Mouse (Mus musculus) heart, adult 2 months (tissue): Measurements from ENCODE around the gene Enpp7. TPM values are rescaled to one million over a fixed set of nuclear protein-coding genes. Genes with fewer than 3 reads are reported as not detected.
A peak's percentile ranks its signal among the peaks of the same experiment; 100 is the strongest.

Experiments
- DNase-seq, 2 experiments: peaks; one replicate each; pipeline ENCODE4 v3.0.0; 2021
- H3K27ac ChIP-seq: fragments of 200-600 bp; 2 replicates; pipeline ENCODE4 v1.8.1; 2022
- H3K27me3 ChIP-seq: fragments of 200-500 bp; 2 replicates; pipeline ENCODE4 v1.6.1; 2012; ENCODE audit warnings: mild to moderate bottlenecking, low read length, inconsistent platforms, mixed read lengths; ENCODE audit not compliant: control insufficient read depth, insufficient read depth
- H3K36me3 ChIP-seq: fragments of 200-500 bp; 2 replicates; pipeline ENCODE4 v1.6.1; 2012; ENCODE audit warnings: low read length, inconsistent platforms; ENCODE audit not compliant: control insufficient read depth, insufficient read depth
- H3K4me1 ChIP-seq: fragments of 200-500 bp; 2 replicates; pipeline ENCODE4 v1.6.1; 2011; ENCODE audit warnings: low read length; ENCODE audit not compliant: control insufficient read depth, insufficient read depth
- H3K4me3 ChIP-seq: fragments of 200-600 bp; 2 replicates; pipeline ENCODE4 v1.8.1; 2022
- H3K79me2 ChIP-seq: fragments of 200-500 bp; replicated peaks from 2 replicates; pipeline ENCODE4 v1.6.1; 2012; ENCODE audit warnings: mild to moderate bottlenecking, inconsistent platforms, low read length, moderate library complexity, mixed read lengths; ENCODE audit not compliant: control insufficient read depth, insufficient read depth
- H3K9ac ChIP-seq: fragments of 200-500 bp; 2 replicates; pipeline ENCODE4 v1.6.1; 2012; ENCODE audit warnings: low read depth, mild to moderate bottlenecking, control low read depth, inconsistent platforms, low read length, mixed read lengths
- CTCF ChIP-seq: fragments of 200-600 bp; IDR thresholded peaks from 2 replicates; pipeline ENCODE4 v1.8.1; 2022; ENCODE audit warnings: antibody characterized with exemption, mild to moderate bottlenecking, moderate library complexity
- EP300 ChIP-seq: fragments of 200-500 bp; IDR thresholded peaks from 2 replicates; pipeline ENCODE4 v1.6.1; 2011; ENCODE audit warnings: low read depth, low read length, control low read depth; ENCODE audit not compliant: insufficient read depth
- POLR2A ChIP-seq: fragments of 200-500 bp; IDR thresholded peaks from 2 replicates; pipeline ENCODE4 v1.6.1; 2011; ENCODE audit warnings: mild to moderate bottlenecking, low read depth, low read length, control low read depth; ENCODE audit not compliant: insufficient read depth
- WGBS: fragments of 180-500 bp; shearing (Covaris S2); methylation state at CpG from one replicate; pipeline ENCODE4 v1.1.7; 2018; 5-methylcytosine and 5-hydroxymethylcytosine counted together
- intact Hi-C: fragments of 180-260 bp; cut with DNase I; formaldehyde crosslinking; loops from one replicate; pipeline ENCODE4 v1.15.1; 2025
- polyA plus RNA-seq: library from polyadenylated mRNA; depleted of rRNA; stranded (reverse); fragments of >200 nt; gene quantifications from 2 replicates; pipeline ENCODE4 v1.2.3, GENCODE M21; 2012
- total RNA-seq, 2 experiments: library from RNA; stranded (reverse); gene quantifications; 2 replicates each; pipeline ENCODE4 v1.2.3; 2021

Gene Enpp7
- total and polyA plus RNA-seq, 3 experiments, result not detected

DNA sequence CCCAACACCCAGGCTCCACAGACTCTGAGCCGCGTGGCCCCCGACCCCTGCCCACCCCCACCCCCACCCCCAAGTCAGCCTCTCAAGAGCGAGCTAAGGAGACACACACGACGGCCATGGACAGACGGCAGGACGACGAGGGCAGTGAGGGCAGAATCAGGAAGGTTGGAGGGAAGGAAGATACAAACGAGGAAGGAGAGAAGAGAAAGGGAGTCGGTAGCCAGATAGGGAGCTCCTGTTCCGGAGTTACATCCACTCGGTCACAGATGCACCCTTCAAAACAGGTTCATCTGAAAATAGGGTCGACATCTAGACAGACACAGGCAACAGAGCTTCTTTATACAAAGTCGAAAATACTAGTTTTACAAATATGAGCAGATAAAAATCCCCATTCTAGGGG lies 48.5 kb downstream of the Enpp7 start:
- Histone ChIP-seq H3K4me3 (no peak overlapping the region), H3K79me2 (no peaks in the 10 kb centered on the region), H3K9ac (no peak overlapping the region), H3K27ac (no peak overlapping the region), H3K27me3 (peaks cover 3% of the 10 kb centered on the region), H3K4me1 (peaks cover 7% of the 10 kb centered on the region), H3K36me3 (no peaks in the 10 kb centered on the region)
- WGBS, result 33% methylated on average over 15 of the region's 15 CpGs
- no peak for TF ChIP-seq POLR2A
- intact Hi-C loops, result no loop called here
- DNase-seq, result no peak

DNA sequence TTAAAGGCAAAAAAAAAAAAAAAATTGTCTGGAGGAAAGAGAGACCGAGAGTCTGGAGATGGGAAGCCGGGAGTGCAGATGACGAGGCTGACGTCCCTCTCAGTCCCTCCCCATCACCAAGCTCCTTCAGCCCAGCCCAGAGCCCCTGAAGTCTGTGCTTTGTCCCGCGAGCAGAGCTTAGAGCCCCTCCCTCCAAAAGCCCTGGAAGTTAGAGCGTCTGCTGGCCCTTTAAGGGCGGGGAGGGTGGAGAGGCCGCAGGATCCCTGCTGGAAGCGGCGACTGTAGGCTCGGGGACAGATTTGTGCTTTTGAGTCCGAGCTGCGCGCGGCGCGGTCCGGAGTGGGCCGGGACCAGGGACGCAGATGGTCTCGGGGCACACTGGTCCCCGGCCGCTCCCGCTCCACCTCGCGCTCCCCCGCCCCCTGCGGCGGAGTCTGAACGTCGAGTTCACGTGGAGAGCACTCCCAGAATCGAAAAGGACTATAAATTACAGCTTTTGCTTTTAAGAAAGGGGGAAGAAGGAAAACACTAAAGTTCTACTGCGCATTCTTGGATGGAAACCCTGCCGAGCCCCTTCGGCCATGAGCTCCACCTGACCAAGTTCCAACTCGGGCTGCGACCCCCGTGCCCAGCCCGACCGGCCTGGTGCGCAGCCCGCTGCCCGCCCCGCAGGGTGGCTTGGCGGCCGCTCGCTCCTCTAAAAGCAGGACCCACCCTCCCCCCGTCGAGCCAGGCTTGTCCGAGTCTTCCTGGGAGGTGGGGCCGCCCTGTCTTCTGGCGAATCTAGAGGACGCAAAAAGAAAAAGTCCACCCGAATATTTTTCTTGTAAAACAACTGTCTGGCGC lies 49.2 kb downstream of the Enpp7 start:
- H3K36me3 ChIP-seq, result no peaks in the 10 kb centered on the region
- H3K27me3 ChIP-seq, result peaks cover 9% of the 10 kb centered on the region
- WGBS, result 19% methylated on average over 57 of the region's 57 CpGs
- no peak overlapping the region; the same call in 1 of the 2 replicates for H3K27ac ChIP-seq
- peaks cover 9% of the 10 kb centered on the region for H3K4me1 ChIP-seq
- H3K79me2 ChIP-seq, result no peaks in the 10 kb centered on the region
- H3K4me3 ChIP-seq, result peak overlapping the region; percentile 53
- peak overlapping the region; percentile 22 for H3K9ac ChIP-seq
- TF ChIP-seq CTCF, result no peak
- no peak for TF ChIP-seq EP300
- TF ChIP-seq POLR2A, result no peak
- intact Hi-C loops, result no loop called here
- peak; percentile 55 to 65 for DNase-seq

DNA sequence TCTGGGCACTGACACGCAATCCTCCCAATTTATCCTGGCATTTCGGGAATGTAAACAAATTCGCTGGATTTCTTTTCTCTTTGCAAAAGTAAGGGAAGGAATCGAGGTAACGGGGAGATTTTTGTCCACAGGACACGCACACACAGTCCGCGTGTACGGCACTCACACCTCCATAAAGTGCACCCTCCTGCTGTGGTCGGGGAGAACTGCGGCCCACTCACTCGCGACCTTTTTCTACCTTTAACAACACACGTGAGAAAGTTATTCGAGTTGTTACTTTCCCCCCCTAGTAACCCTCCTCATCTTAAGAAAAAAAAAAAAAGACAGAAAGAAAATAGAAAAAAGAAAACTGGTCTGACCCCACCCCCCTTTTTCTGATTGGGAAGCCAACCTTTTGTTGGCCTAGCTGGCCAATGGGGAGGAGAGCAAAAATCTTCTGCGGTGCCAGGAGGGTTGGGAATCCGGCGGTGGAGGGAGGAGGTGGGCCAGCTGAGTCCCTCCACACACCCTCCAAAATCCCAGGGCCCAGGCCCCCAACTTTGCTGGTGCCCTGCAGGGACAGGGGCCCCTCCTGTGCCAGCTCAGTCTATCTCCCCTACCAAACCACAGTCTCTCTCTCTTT lies 49.9 kb downstream of the Enpp7 start:
- Histone ChIP-seq H3K4me3 (no peak overlapping the region), H3K79me2 (no peaks in the 10 kb centered on the region), H3K27me3 (peaks cover 11% of the 10 kb centered on the region), H3K9ac (no peak overlapping the region), H3K27ac (no peak overlapping the region), H3K36me3 (no peaks in the 10 kb centered on the region), H3K4me1 (peaks cover 9% of the 10 kb centered on the region)
- WGBS, result 82% methylated on average over 18 of the region's 18 CpGs
- TF ChIP-seq EP300 (no peak), CTCF (no peak), POLR2A (no peak)
- no peak for DNase-seq
- intact Hi-C loops, result no loop called here

DNA sequence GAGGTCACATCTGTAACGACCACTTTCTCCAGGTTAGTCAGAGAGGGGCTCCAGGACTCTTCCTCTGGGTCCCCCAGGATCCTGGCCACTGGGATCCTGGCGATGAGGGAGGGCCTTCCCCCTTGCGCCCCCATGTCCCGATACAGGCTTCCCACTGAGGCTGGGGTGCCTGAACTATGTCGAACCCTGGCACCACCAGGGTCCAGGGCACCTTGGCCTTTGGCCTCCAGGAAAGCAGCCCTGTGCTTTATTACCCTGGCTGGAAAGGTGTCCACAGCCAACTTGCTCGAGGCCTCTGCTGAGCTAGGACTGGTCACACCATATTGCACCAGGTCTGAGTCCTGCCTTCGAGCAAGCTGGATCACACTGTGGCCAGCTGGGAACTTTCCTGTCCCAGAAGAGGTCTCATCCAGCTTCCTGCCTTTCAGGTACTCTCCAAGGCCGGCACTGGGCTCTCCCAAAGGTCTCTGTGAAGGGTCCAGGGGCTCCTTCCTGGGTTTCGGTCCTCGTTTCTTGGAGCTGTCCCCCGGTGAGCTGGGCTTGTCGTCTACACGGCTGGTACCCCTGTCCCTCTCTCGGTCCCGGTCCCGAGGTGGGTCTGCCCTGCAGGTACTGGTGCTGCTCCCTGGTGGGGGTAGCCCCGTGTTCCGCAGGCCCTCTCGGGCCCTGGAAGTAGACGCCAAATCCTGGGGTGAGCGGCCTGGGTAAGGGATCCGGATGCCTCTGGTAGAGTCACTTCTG lies 50.9 kb downstream of the Enpp7 start:
- Histone ChIP-seq H3K27ac (no peak overlapping the region), H3K79me2 (no peaks in the 10 kb centered on the region), H3K4me3 (no peak overlapping the region), H3K27me3 (peaks cover 13% of the 10 kb centered on the region), H3K9ac (no peak overlapping the region), H3K36me3 (no peaks in the 10 kb centered on the region), H3K4me1 (peaks cover 9% of the 10 kb centered on the region)
- intact Hi-C loops, result no loop called here
- 85% methylated on average over 22 of the region's 22 CpGs for WGBS
- DNase-seq, result no peak
- TF ChIP-seq POLR2A (no peak), CTCF (no peak), EP300 (no peak)

DNA sequence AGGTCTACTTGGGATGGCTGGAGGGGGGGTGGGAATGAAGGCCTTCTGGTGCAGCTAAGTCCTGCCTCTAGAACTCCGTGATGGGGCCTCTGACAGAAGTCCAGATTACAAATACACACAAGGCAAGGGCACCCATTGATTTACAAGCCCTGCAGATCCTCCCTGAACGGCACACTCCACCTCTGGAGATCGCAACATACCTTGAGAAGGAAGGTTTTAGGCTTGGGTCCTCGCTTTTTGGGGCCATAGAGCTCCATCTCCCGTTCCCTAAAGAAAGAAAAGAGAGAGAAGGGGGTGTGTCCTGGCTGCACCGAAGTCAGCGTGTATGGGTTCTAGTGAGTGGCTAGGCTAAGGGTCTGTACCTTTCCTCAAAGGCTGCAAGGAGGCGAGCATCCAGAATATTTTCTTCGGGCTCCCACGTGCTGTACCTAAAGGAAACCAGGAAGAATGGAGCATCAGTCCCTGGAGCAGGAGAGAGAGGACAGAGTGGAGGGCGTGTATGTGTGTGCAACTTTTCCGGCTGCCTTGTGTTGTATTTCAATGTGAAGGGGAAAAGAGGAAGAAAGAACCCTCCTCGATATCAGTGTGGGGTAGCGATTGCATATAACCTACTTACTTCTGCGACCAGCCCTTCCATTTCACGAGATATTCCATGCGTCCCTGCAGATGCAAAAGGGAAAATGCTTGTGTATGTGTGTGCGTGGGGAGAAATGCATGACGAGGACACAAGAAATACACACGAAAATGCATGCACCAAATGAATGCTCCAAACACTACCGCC lies 51.9 kb downstream of the Enpp7 start:
- Histone ChIP-seq H3K27ac (peak overlapping the region; percentile 92), H3K4me3 (peak overlapping the region; percentile 85), H3K4me1 (peaks cover 12% of the 10 kb centered on the region), H3K9ac (peak overlapping the region; percentile 96), H3K79me2 (no peaks in the 10 kb centered on the region), H3K36me3 (no peaks in the 10 kb centered on the region), H3K27me3 (peaks cover 18% of the 10 kb centered on the region)
- intact Hi-C loops, result loop anchor here (2.0 kb wide), 1 partner anchor 15 kb away; no protein-coding TSS in a partner anchor
- 27% methylated on average over 21 of the region's 21 CpGs for WGBS
- DNase-seq, result no peak
- TF ChIP-seq CTCF (no peak), POLR2A (no peak), EP300 (no peak)
